Mouse (Mus musculus) lung, embryonic 16.5 days (tissue): ENCODE results near the gene Ctrl. TPM values are rescaled to one million over a fixed set of nuclear protein-coding genes. Genes with fewer than 3 reads are reported as not detected.

Experiments
- ATAC-seq: fragments of 200-750 bp; cut with Nextera tagmentation; 2 replicates; pipeline ENCODE4 v1.8.0; 2017; ENCODE audit warnings: low read depth, mild to moderate bottlenecking, moderate library complexity
- H3K27ac ChIP-seq: fragments of 300-500 bp; sonication (generic); 2 replicates; pipeline ENCODE4 v1.5.1; 2014; ENCODE audit warnings: mild to moderate bottlenecking, control low read depth, low read length
- H3K27me3 ChIP-seq: fragments of 300-500 bp; sonication (generic); 2 replicates; pipeline ENCODE4 v1.6.1; 2014; ENCODE audit warnings: low read depth, low read length, mixed read lengths; ENCODE audit not compliant: control insufficient read depth, insufficient read depth
- H3K36me3 ChIP-seq: fragments of 300-500 bp; sonication (generic); 2 replicates; pipeline ENCODE4 v1.6.1; 2014; ENCODE audit warnings: low read length; ENCODE audit not compliant: control insufficient read depth, insufficient read depth
- H3K4me1 ChIP-seq: fragments of 300-500 bp; sonication (generic); replicated peaks from 2 replicates; pipeline ENCODE4 v1.6.1; 2014; ENCODE audit warnings: low read length, mixed read lengths; ENCODE audit not compliant: control insufficient read depth, insufficient read depth
- H3K4me2 ChIP-seq: fragments of 300-500 bp; sonication (generic); 2 replicates; pipeline ENCODE4 v1.6.1; 2014; ENCODE audit warnings: low read depth, low read length, control low read depth
- H3K4me3 ChIP-seq: fragments of 300-500 bp; sonication (generic); 2 replicates; pipeline ENCODE4 v1.5.1; 2014; ENCODE audit warnings: mild to moderate bottlenecking, low read length, control low read depth
- H3K9ac ChIP-seq: fragments of 300-500 bp; sonication (generic); 2 replicates; pipeline ENCODE4 v1.6.1; 2014; ENCODE audit warnings: low read length, control low read depth
- H3K9me3 ChIP-seq: fragments of 300-500 bp; sonication (generic); 2 replicates; pipeline ENCODE4 v1.6.1; 2016; ENCODE audit warnings: low read length; ENCODE audit not compliant: control insufficient read depth
- WGBS: fragments of 180-500 bp; shearing (Covaris S2); extraction: QIAGEN DNeasy Blood & Tissue Kit; methylation state at CpG from one replicate; pipeline ENCODE4 v1.1.7; 2014; 5-methylcytosine and 5-hydroxymethylcytosine counted together
- polyA plus RNA-seq: library from polyadenylated mRNA; unstranded; fragments of >200 nt; fragmentation: Nextera tagmentation; extraction: Ambion mirVana; gene quantifications from 2 replicates; pipeline ENCODE4 v1.2.1, GENCODE M21; 2015

Ctrl gene
- polyA plus RNA-seq, 1 experiment from 2014 or later, result 0.77 TPM

GRCm38 (mm10) chr8:105965266-105965904 is 31.7 kb upstream of the Ctrl start:
- H3K27me3 ChIP-seq, result no peaks in the 10 kb centered on the region
- 0 out of 2 replicates have a peak, but pooled peaks cover 2% of the 10 kb centered on the region for H3K36me3 ChIP-seq
- peak overlapping the region; percentile 91 for H3K4me3 ChIP-seq
- no peaks in the 10 kb centered on the region for H3K9me3 ChIP-seq
- H3K4me1 ChIP-seq, result peaks cover 28% of the 10 kb centered on the region
- peak overlapping the region; percentile 60 for H3K4me2 ChIP-seq
- under 1% methylated on average over 40 of the region's 40 CpGs for WGBS
- ATAC-seq, result peak; percentile 72
- peak overlapping the region; percentile 92 for H3K27ac ChIP-seq
- peak overlapping the region; percentile 93 for H3K9ac ChIP-seq

DNA sequence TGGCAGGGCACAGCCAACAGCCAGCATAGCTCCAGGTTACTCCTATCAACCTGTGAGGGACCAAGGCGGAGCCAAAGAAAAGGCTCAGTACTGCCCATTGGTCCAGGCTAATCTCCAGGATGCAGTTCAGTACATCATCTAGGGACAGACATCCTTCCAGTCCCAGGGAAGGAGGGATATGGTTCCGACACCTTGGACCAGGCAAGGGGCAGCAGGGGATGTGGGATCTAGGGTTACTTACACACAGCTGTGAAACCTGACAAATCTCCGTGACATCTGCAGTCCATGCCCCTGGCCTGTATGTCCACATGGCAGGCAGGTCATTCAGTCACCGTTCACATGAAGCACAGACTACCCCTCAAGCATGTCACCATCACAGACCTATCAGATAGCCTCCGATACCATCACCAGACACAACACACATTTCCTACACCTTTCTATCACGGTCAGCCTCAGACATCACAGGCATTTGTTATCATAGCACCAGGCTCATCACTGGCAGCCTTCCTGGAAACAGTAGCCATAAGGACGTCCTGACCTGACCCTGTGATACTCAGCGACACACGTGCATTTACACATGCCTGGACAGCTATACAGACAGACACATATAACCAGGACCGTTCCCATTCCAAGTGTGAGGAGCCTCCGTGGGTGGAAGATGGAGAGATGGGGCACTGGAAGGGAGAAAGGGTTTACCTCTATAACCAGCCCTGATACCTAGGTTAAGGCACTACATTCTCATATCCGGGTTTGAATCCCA is 31.0 kb upstream of the Ctrl start:
- WGBS, result 42% methylated on average over 12 of the region's 12 CpGs
- peak overlapping the region; percentile 93 for H3K9ac ChIP-seq
- 0 out of 2 replicates have a peak, but pooled peaks cover 2% of the 10 kb centered on the region for H3K36me3 ChIP-seq
- ATAC-seq, result no peak
- H3K27me3 ChIP-seq, result no peaks in the 10 kb centered on the region
- no peaks in the 10 kb centered on the region for H3K9me3 ChIP-seq
- peak overlapping the region; percentile 91 for H3K4me3 ChIP-seq
- peaks cover 28% of the 10 kb centered on the region for H3K4me1 ChIP-seq
- H3K27ac ChIP-seq, result peak overlapping the region; percentile 92
- H3K4me2 ChIP-seq, result peak overlapping the region; percentile 60

- no peaks in the 10 kb centered on the region for H3K9me3 ChIP-seq
- H3K4me1 ChIP-seq, result peaks cover 19% of the 10 kb centered on the region
- 88% methylated on average over 10 of the region's 10 CpGs for WGBS
- ATAC-seq, result no peak
- H3K36me3 ChIP-seq, result peaks cover 2% of the 10 kb centered on the region; the same call in 1 of the 2 replicates
- no peaks in the 10 kb centered on the region for H3K27me3 ChIP-seq
- no peak overlapping the region for H3K4me3 ChIP-seq
- H3K9ac ChIP-seq, result no peak overlapping the region
- no peak overlapping the region for H3K27ac ChIP-seq
- no peak overlapping the region for H3K4me2 ChIP-seq
These were observed 27.9 kb upstream of the Ctrl start for GRCm38 (mm10) chr8:105961536-105961935.

DNA sequence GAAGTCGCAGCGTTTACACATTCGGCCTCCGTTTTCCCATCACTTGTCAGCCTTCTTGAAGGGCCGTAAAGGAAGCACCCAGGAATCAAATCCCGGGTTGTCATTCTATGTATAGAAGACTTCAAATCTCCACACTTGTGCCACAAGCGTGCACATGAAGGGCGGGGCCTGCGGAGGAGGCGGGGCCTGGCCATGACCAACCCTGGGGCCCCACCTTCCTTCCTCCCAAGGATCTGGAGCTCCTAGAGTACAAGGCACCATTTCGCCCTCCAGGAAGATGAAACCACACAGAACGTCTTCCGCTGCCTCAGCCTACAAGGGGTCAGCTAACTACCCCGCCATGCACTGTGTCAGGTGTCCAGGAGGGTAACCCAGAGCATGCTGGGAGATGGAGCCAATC is 27.4 kb upstream of the Ctrl start:
- whole genome bisulfite sequencing, result 77% methylated on average over 14 of the region's 14 CpGs

DNA sequence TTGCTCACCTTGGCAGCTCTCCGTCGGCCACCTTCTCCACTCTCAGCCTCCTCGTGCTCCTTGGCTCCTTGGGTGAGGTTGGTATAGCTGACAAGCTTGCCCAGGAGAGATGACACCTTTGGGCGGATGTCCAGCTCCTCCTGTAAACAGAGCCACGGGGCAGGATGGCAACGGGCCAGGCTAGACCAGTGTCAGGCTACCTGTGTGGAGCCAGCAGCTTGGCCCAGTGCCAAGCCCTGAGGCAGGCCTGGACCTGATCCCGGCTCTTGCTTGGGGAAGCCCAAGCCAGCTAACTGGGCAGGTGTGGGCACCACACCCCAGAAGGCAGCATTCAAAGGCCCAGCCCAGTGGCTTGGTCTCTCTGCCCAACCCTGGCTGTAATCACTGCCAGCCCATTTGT is 25.7 kb upstream of the Ctrl start:
- 55% methylated on average over 7 of the region's 7 CpGs for WGBS
- no peak overlapping the region for H3K4me2 ChIP-seq
- H3K27ac ChIP-seq, result no peak overlapping the region
- no peak overlapping the region for H3K9ac ChIP-seq
- no peaks in the 10 kb centered on the region for H3K27me3 ChIP-seq
- no peaks in the 10 kb centered on the region for H3K9me3 ChIP-seq
- H3K4me3 ChIP-seq, result no peak overlapping the region
- H3K4me1 ChIP-seq, result peaks cover 7% of the 10 kb centered on the region
- H3K36me3 ChIP-seq, result peaks cover 6% of the 10 kb centered on the region
- ATAC-seq, result peak; percentile 39

More for the DNA sequence above, 27.4 kb upstream of the Ctrl start:
- Histone ChIP-seq H3K9ac (no peak overlapping the region), H3K27me3 (no peaks in the 10 kb centered on the region), H3K4me2 (no peak overlapping the region), H3K36me3 (peaks cover 2% of the 10 kb centered on the region; the same call in 1 of the 2 replicates), H3K4me3 (no peak overlapping the region), H3K4me1 (peaks cover 15% of the 10 kb centered on the region), H3K27ac (no peak overlapping the region), H3K9me3 (no peaks in the 10 kb centered on the region)
- no peak for ATAC-seq

- 67% methylated on average over 3 of the region's 4 CpGs for WGBS
- Histone ChIP-seq H3K9ac (no peak overlapping the region), H3K4me3 (no peak overlapping the region), H3K36me3 (peaks cover 16% of the 10 kb centered on the region), H3K27me3 (no peaks in the 10 kb centered on the region), H3K9me3 (no peaks in the 10 kb centered on the region), H3K27ac (no peak overlapping the region), H3K4me1 (no peaks in the 10 kb centered on the region), H3K4me2 (no peak overlapping the region)
- no peak for ATAC-seq
These were observed 24.2 kb upstream of the Ctrl start for GRCm38 (mm10) chr8:105957813-105958212.

DNA sequence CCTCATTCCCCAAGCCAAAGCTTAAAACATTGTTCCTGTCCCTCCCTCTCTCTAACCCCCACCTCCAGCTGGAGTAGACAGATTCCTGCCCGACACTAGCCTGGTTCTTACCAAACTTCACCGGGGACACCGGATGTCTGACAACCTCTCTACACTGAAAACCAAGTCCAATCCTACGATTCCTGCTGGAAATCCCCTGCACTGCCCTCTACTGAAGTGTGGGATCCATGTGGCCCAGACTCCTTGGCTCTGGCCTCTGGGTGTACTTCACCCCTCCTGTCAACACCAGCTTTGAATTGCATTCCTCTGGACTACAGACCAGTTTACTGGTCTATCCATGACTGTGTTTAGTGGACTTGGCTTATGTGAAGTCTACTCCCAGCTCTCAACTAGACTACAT is 22.9 kb upstream of the Ctrl start:
- no peaks in the 10 kb centered on the region for H3K4me1 ChIP-seq
- no peaks in the 10 kb centered on the region for H3K9me3 ChIP-seq
- no peak for ATAC-seq
- H3K4me2 ChIP-seq, result no peak overlapping the region
- H3K4me3 ChIP-seq, result no peak overlapping the region
- no peak overlapping the region for H3K9ac ChIP-seq
- peaks cover 22% of the 10 kb centered on the region for H3K36me3 ChIP-seq
- H3K27me3 ChIP-seq, result no peaks in the 10 kb centered on the region
- H3K27ac ChIP-seq, result no peak overlapping the region
- WGBS, result 85% methylated on average over 4 of the region's 4 CpGs

DNA sequence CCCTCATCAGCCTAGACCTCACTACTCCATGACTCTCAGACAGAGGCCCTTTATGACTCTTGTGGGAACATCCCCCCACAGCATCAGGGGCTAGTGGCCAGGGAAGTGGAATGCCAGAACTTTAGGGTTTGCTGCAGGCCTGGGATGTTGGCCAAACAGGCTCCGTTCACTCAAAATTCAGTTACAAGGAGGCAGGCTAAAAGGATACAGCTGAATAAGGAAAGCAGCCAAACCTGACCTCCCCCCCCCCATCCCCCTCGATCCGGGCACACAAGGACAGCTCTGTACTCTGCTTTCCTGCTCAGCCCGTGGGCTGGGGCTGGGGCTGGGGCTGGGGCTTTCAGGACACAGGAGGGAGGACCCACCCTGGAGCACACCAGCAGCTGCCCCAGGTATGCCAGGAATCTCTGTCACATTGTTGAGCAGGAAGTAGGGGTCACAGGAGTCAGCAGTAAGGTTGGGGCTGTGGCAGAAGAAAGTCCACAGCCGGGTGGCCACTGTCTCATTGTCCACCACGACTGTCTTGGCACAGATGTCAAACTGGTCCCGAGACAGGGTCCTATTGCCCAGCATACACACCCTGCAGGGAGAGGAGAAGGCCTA is 17.5 kb upstream of the Ctrl start:
- Histone ChIP-seq H3K9me3 (no peaks in the 10 kb centered on the region), H3K27ac (peak overlapping the region; percentile 51; the same call in 1 of the 2 replicates), H3K27me3 (no peaks in the 10 kb centered on the region), H3K9ac (no peak overlapping the region; the same call in 1 of the 2 replicates), H3K4me1 (peaks cover 14% of the 10 kb centered on the region), H3K4me3 (no peak overlapping the region), H3K4me2 (no peak overlapping the region), H3K36me3 (peaks cover 47% of the 10 kb centered on the region)
- 23% methylated on average over 7 of the region's 7 CpGs for WGBS
- peak; percentile 62 for ATAC-seq

DNA sequence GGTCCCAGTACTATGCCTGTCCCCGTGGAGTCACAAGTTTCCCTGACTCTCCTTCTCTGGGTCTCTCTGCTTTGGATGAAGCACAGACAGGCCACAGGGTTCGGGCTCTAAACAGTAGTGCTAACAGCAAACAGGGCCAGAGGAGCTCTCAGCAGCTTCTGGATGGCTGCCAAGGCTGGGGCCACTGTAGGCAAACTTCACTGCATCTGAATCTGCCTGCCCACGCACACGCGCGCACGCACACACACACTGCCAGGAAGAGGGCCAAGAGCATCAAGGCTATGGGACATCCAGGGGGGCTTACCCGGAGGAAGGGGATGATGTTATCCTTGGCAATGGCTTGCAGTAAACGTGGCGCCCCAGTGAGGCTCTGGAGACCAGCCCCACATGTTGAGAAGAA is 15.7 kb upstream of the Ctrl start:
- H3K4me3 ChIP-seq, result no peak overlapping the region
- no peak overlapping the region for H3K27ac ChIP-seq
- H3K4me2 ChIP-seq, result no peak overlapping the region
- no peaks in the 10 kb centered on the region for H3K27me3 ChIP-seq
- no peaks in the 10 kb centered on the region for H3K9me3 ChIP-seq
- peaks cover 14% of the 10 kb centered on the region for H3K4me1 ChIP-seq
- peaks cover 59% of the 10 kb centered on the region for H3K36me3 ChIP-seq
- 32% methylated on average over 10 of the region's 10 CpGs for WGBS
- H3K9ac ChIP-seq, result no peak overlapping the region
- peak; percentile 58 for ATAC-seq
